Mouse (Mus musculus) bone marrow macrophage, adult 2 months (primary cell): ENCODE data around the gene Lmo7. TPM values are rescaled to one million over a fixed set of nuclear protein-coding genes. Genes with fewer than 3 reads are reported as not detected.

Experiments used
- H3K27ac ChIP-seq: 2 replicates; pipeline ENCODE4 v1.5.1; 2012; ENCODE audit warnings: low read depth, low read length; ENCODE audit not compliant: insufficient read depth
- H3K4me1 ChIP-seq: 2 replicates; pipeline ENCODE4 v1.6.1; 2012; ENCODE audit warnings: low read length; ENCODE audit not compliant: control insufficient read depth, insufficient read depth
- H3K4me3 ChIP-seq: 2 replicates; pipeline ENCODE4 v1.5.1; 2012; ENCODE audit warnings: mild to moderate bottlenecking, low read length, moderate library complexity; ENCODE audit not compliant: insufficient read depth
- CTCF ChIP-seq: IDR thresholded peaks from 2 replicates; pipeline ENCODE4 v1.5.1; 2012; ENCODE audit warnings: low read depth, mild to moderate bottlenecking, low read length, moderate library complexity
- POLR2A ChIP-seq: IDR thresholded peaks from 2 replicates; pipeline ENCODE4 v1.6.1; 2012; ENCODE audit warnings: mild to moderate bottlenecking, low read depth, low read length, borderline replicate concordance
- polyA plus RNA-seq: library from polyadenylated mRNA; stranded (reverse); fragments of >200 nt; gene quantifications from 2 replicates; pipeline ENCODE4 v1.2.4, GENCODE M21; 2012; ENCODE audit not compliant: missing spikeins, insufficient read depth, insufficient read length

The Lmo7 gene
- polyA plus RNA-seq, 1 experiment = not detected

DNA sequence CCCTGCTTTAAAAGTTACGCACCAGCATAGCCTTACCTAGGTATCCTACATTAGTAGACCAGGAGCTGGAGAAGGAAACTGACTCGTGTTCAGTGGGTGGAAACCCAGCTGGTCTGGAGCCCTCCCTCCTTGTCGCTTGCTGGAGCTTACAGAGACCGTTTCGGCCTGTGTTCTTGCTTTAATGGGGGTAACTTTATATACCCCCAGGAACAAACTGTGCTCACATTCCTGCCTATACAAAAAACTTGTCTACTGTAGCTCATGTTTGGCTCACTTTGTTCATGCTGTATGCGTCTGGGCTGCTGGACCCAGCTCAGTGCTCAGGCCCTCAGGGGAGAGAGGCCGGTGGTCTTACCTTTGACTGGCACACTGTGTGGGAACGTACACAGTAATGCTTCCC, 162.7 kb downstream of the Lmo7 start:
- TF ChIP-seq CTCF (no peak), POLR2A (no peak)
- no peaks in the 10 kb centered on the region for H3K4me1 ChIP-seq
- no peak overlapping the region for H3K27ac ChIP-seq
- H3K4me3 ChIP-seq = no peak overlapping the region

DNA sequence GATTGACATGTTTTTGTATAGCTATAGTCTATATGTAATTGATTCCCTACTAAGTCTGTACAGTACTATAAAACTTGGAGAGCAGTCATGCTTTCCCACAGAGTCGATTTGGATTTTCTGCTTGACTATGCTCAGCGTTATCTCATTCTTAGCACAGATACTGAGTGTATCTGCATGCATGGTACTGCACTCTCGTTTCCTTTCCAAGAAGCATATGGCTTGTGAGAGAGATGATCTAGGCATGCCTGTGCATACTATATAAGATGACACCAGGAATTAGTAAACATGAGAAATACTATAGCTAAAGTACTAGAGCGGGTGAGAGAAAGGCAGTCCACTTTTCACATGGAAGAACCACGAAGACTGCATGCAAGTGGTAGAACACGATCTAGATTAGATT, 163.5 kb downstream of the Lmo7 start:
- TF ChIP-seq CTCF (no peak), POLR2A (no peak)
- Histone ChIP-seq H3K4me1 (no peaks in the 10 kb centered on the region), H3K27ac (no peak overlapping the region), H3K4me3 (no peak overlapping the region)

DNA sequence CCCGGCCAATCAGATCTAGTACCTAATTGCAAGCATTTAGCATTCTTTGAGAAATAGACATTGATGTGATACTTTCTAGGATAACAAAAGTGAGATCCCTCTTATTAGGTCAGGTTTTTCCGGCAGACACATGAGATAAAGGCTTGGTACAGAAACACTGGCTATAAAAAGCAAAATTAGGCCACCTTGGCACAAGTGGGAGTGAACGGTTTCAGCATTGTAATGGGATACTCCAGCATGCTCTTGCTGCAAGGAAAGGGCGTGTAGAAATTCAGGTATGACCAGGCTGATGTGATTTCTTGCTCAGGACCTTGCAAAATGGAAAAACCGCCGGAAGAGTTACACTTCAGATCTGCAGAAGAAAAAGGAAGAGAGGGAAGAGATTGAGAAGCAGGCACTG, 168.5 kb downstream of the Lmo7 start:
- TF ChIP-seq POLR2A = no peak
- TF ChIP-seq CTCF = no peak
- no peak overlapping the region for H3K27ac ChIP-seq

DNA sequence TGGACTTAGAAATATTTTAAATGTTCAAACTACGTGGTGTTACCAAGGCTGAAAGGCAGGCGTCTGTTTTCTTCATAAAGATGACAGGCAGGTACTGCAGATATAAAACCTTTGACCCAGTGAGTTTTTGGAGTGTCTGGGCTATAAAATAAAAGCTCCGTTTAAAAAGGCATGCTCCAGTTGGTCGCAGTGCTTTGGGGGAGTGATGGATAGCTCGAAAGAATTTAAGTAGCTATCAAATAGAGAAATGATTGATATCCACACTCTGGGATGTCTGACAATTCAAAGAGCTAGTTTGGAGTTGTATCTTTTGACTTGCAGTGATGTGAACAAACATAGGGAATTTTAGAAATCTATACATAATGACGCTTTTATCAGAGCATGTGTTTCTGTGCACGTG, 171.7 kb downstream of the Lmo7 start:
- TF ChIP-seq CTCF = no peak
- TF ChIP-seq POLR2A = no peak
- H3K4me1 ChIP-seq = no peaks in the 10 kb centered on the region
- H3K27ac ChIP-seq = no peak overlapping the region
- no peak overlapping the region for H3K4me3 ChIP-seq

More for the DNA sequence above, 168.5 kb downstream of the Lmo7 start:
- H3K4me3 ChIP-seq = no peak overlapping the region
- H3K4me1 ChIP-seq = no peaks in the 10 kb centered on the region

DNA sequence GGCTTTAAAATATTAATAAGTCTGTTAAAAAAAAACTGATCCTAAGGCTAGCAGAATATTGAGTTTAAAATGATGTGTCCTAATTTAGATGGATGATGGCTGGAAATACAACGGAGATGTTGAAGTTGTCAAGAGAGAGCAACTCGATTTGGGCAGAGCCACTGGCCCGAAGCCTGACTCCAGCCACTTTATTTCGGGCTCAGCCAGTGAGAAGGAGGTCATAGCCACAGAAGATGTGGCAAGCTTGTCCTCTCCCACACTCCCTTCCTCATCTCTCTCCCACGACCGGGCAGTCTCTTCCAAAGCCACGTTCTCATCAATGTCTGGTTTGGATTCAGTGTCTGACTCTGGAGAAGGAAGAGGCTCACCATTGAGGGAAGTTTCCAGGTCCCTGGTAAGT, 172.2 kb downstream of the Lmo7 start:
- Histone ChIP-seq H3K4me3 (no peak overlapping the region), H3K4me1 (no peaks in the 10 kb centered on the region), H3K27ac (no peak overlapping the region)
- TF ChIP-seq CTCF (no peak), POLR2A (no peak)

DNA sequence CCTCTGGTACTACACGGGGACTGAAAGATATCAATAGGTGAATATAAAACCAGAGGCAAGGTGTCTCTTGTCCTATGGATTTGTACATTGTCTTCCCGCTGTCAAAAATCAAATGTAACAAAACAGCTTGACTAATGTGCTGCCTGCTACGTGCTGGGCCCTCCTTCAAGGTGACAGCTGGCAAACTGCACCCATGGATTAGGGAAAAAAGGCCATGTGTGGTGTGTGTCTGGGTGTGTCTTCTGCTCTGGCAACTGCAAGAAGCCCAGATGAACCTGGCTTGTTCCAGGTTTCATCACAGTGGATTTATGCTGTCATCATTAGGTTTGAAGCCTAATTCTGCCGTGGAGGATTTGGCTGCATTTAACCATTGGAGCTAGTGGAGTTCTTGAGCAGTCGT, 174.0 kb downstream of the Lmo7 start:
- H3K4me3 ChIP-seq = no peak overlapping the region
- no peaks in the 10 kb centered on the region for H3K4me1 ChIP-seq
- no peak overlapping the region for H3K27ac ChIP-seq
- TF ChIP-seq CTCF = no peak
- TF ChIP-seq POLR2A = no peak

DNA sequence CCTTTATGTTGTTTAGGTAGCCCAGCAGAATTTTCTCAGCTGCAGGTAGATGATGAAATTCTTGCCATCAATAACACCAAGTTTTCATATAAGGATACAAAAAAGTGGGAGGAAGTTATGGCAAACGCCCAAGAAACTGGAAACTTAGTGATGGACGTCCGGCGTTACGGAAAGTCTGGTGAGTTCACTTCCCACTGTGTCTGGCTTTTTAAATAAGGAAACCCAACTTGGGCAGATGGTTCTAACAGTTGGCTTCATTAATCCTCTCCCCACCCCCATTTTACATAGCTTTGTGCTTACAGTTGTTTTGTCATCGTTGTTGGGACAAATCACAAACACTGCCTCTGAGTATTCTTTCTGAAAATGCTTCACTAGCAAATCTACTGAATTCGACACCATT, 182.2 kb downstream of the Lmo7 start:
- H3K4me3 ChIP-seq = no peak overlapping the region
- TF ChIP-seq CTCF = no peak
- no peak for TF ChIP-seq POLR2A
- H3K4me1 ChIP-seq = no peaks in the 10 kb centered on the region
- no peak overlapping the region for H3K27ac ChIP-seq

DNA sequence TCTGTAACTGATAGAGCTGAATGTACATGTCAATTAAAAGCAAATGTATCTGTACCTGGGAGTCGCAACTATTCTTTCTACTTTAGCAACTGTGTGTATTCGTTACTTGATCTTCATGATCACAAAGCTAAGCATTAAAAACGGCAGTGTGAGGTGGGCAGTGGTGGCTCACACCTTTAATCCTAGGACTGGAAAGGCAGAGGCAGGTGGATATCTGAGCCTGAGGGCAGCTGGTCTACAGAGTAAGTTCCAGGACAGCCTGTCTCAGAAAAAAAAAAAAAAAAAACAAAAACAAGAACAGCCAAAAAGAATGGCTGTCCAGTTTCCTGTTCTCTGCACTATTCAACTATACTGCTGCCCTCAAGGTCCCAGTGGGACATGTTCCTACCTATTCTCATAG, 182.6 kb downstream of the Lmo7 start:
- Histone ChIP-seq H3K4me1 (no peaks in the 10 kb centered on the region), H3K4me3 (no peak overlapping the region), H3K27ac (no peak overlapping the region)
- TF ChIP-seq POLR2A (no peak), CTCF (no peak)

DNA sequence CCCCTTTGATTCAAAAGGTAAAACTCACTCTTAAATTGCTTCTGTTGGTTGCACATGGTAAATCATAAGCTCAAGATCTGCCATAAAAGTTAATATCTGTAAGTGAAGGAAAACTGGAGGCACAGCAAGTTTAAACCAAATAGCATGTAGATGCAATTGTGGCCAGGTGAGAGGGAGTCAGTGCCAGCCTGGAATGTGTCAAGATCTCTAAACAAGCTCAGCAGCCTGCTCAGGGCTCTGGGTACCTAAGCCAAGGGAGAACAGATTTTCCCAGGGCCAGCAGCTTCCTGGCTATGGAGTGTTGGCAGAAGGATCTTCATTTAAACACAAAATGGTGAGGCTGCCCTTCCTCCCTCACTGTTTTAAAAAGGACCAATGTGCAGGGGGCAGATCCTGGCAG, 184.6 kb downstream of the Lmo7 start:
- no peak overlapping the region for H3K4me3 ChIP-seq

DNA sequence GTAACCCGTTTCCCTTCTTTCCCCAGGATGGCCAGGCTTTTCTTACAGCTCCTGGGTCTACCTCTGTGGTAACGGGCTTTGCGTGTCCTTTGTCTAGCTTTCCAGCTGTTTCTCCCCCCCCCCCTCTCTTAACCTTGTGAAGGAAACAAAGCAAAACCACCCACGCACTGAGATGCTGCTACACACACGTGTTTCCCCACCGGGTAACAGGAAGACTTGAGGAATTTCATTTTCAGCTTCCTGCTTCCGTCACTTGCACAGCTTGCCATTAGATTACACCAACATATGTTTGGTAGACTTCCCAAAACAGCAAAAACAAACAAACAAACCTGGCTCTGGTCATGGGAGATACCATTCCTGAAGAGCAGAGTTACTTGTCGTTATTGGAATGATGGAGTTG, 186.1 kb downstream of the Lmo7 start:
- Histone ChIP-seq H3K4me3 (no peak overlapping the region), H3K27ac (no peak overlapping the region), H3K4me1 (no peaks in the 10 kb centered on the region)
- TF ChIP-seq CTCF = no peak
- TF ChIP-seq POLR2A = no peak

More for the DNA sequence above, 184.6 kb downstream of the Lmo7 start:
- TF ChIP-seq POLR2A = no peak
- TF ChIP-seq CTCF = no peak
- Histone ChIP-seq H3K4me1 (no peaks in the 10 kb centered on the region), H3K27ac (no peak overlapping the region)

DNA sequence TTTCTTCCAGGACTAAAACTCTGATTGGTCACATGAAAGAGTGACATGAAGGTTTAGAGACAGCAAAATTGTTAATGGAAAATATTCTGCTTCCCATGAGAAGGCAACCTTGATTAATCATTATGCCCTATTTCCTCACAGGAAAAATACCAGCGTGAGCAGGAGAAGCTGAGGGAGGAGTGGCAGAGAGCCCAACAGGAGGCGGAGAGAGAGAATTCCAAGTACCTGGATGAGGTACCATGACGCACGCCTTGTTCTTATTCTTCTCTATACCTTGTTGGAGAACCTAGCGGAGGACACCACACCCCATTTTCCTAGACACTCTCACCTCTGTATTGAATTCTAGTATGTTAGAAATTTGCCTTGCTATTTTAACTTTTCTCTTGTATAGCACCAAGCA, 188.7 kb downstream of the Lmo7 start:
- Histone ChIP-seq H3K27ac (no peak overlapping the region), H3K4me3 (no peak overlapping the region), H3K4me1 (no peaks in the 10 kb centered on the region)
- TF ChIP-seq POLR2A (no peak), CTCF (no peak)
